Mouse (Mus musculus) cerebellum, adult 8-10 months (tissue): ENCODE data around the gene Rpl5.
"Not testable (repeated sequence)": the region's sequence is repeated elsewhere in the genome, so short reads cannot be mapped to it uniquely, and the experiment has no call there.

Experiments used
- DNase-seq: peaks from one replicate; pipeline ENCODE4 v3.0.0; 2022

The Rpl5 gene

GRCm38 (mm10) chr5:107900206-107901013 lies at the start of gene Rpl5:
Gene Rpl5, plus strand, starts transcription at chr5:107900502.
- peak; percentile 96 for DNase-seq

- no peak for DNase-seq
These were observed 46.5 kb upstream of the Rpl5 start for GRCm38 (mm10) chr5:107853807-107854206.

GRCm38 (mm10) chr5:107854556-107854955 lies 45.7 kb upstream of the Rpl5 start:
- no peak for DNase-seq

- no peak for DNase-seq
These were observed 44.8 kb upstream of the Rpl5 start for GRCm38 (mm10) chr5:107855546-107855945.

GRCm38 (mm10) chr5:107858963-107859362 lies 41.3 kb upstream of the Rpl5 start:
- no peak for DNase-seq

GRCm38 (mm10) chr5:107863971-107864370 lies 36.3 kb upstream of the Rpl5 start:
- no peak for DNase-seq

GRCm38 (mm10) chr5:107866127-107867126 lies 33.9 kb upstream of the Rpl5 start:
- DNase-seq: no peak

GRCm38 (mm10) chr5:107867970-107868904 lies 32.1 kb upstream of the Rpl5 start:
- DNase-seq: peak; percentile 43

GRCm38 (mm10) chr5:107868905-107869424 lies 31.3 kb upstream of the Rpl5 start:
- DNase-seq: peak; percentile 86

- DNase-seq: no peak
These were observed 30.6 kb upstream of the Rpl5 start for GRCm38 (mm10) chr5:107869701-107870100.

- no peak for DNase-seq
These were observed 27.0 kb upstream of the Rpl5 start for GRCm38 (mm10) chr5:107873330-107873729.

GRCm38 (mm10) chr5:107873886-107874302 lies 26.4 kb upstream of the Rpl5 start:
- no peak for DNase-seq

- DNase-seq: no peak
These were observed 25.6 kb upstream of the Rpl5 start, which contains the start of gene Evi5 for GRCm38 (mm10) chr5:107874561-107875260. Gene Evi5, minus strand, starts transcription at chr5:107875107.

GRCm38 (mm10) chr5:107875261-107875611 lies 25.1 kb upstream of the Rpl5 start:
- no peak for DNase-seq

GRCm38 (mm10) chr5:107877053-107877452 lies 23.2 kb upstream of the Rpl5 start:
- no peak for DNase-seq

GRCm38 (mm10) chr5:107880710-107881109 lies 19.6 kb upstream of the Rpl5 start:
- DNase-seq: no peak

GRCm38 (mm10) chr5:107889994-107890888 lies 10.1 kb upstream of the Rpl5 start:
- DNase-seq: no peak

- DNase-seq: not testable (repeated sequence)
These were observed 8.8 kb upstream of the Rpl5 start for GRCm38 (mm10) chr5:107891515-107891914.

GRCm38 (mm10) chr5:107894676-107895075 lies 5.6 kb upstream of the Rpl5 start:
- no peak for DNase-seq

- no peak for DNase-seq
These were observed 4.0 kb upstream of the Rpl5 start for GRCm38 (mm10) chr5:107896265-107896664.
